Mouse (Mus musculus) midbrain, embryonic 16.5 days (tissue): ENCODE results near the gene March10. TPM values are rescaled to one million over a fixed set of nuclear protein-coding genes. Genes with fewer than 3 reads are reported as not detected.

Experiments used
- ATAC-seq: fragments of 200-750 bp; cut with Nextera tagmentation; 2 replicates; pipeline ENCODE4 v1.8.0; 2017; ENCODE audit warnings: moderate TSS enrichment
- H3K27ac ChIP-seq: fragments of 300-500 bp; sonication (generic); 2 replicates; pipeline ENCODE4 v1.5.1; 2014; ENCODE audit warnings: mild to moderate bottlenecking, low read length, mixed read lengths
- H3K27me3 ChIP-seq: fragments of 300-500 bp; sonication (generic); 2 replicates; pipeline ENCODE4 v1.6.1; 2014; ENCODE audit warnings: low read depth, low read length, mixed read lengths; ENCODE audit not compliant: control insufficient read depth, insufficient read depth
- H3K36me3 ChIP-seq: fragments of 300-500 bp; sonication (generic); 2 replicates; pipeline ENCODE4 v1.6.1; 2014; ENCODE audit warnings: mild to moderate bottlenecking, low read length, moderate library complexity, mixed read lengths; ENCODE audit not compliant: control insufficient read depth, insufficient read depth
- H3K4me1 ChIP-seq: fragments of 300-500 bp; sonication (generic); 2 replicates; pipeline ENCODE4 v1.6.1; 2014; ENCODE audit warnings: mild to moderate bottlenecking, low read length, mixed read lengths; ENCODE audit not compliant: control insufficient read depth, insufficient read depth
- H3K4me2 ChIP-seq: fragments of 300-500 bp; sonication (generic); 2 replicates; pipeline ENCODE4 v1.6.1; 2014; ENCODE audit warnings: mild to moderate bottlenecking, low read length, mixed read lengths
- H3K4me3 ChIP-seq: fragments of 300-500 bp; sonication (generic); 2 replicates; pipeline ENCODE4 v1.5.1; 2014; ENCODE audit warnings: low read depth, mild to moderate bottlenecking, low read length, moderate library complexity, mixed read lengths
- H3K9ac ChIP-seq: fragments of 300-500 bp; sonication (generic); 2 replicates; pipeline ENCODE4 v1.6.1; 2014; ENCODE audit warnings: low read depth, low read length, mixed read lengths
- H3K9me3 ChIP-seq: fragments of 300-500 bp; sonication (generic); replicated peaks from 2 replicates; pipeline ENCODE4 v1.6.1; 2014; ENCODE audit warnings: mild to moderate bottlenecking, low read length, mixed read lengths; ENCODE audit not compliant: control insufficient read depth, poor library complexity, severe bottlenecking
- WGBS: fragments of 180-500 bp; shearing (Covaris S2); extraction: QIAGEN DNeasy Blood & Tissue Kit; methylation state at CpG from one replicate; pipeline ENCODE4 v1.1.7; 2014; 5-methylcytosine and 5-hydroxymethylcytosine counted together
- polyA plus RNA-seq: library from polyadenylated mRNA; unstranded; fragments of >200 nt; fragmentation: Nextera tagmentation; extraction: Ambion mirVana; gene quantifications from 2 replicates; pipeline ENCODE4 v1.2.1, GENCODE M21; 2015

March10 gene
- polyA plus RNA-seq, 1 experiment from 2014 or later = 0.73 TPM

DNA sequence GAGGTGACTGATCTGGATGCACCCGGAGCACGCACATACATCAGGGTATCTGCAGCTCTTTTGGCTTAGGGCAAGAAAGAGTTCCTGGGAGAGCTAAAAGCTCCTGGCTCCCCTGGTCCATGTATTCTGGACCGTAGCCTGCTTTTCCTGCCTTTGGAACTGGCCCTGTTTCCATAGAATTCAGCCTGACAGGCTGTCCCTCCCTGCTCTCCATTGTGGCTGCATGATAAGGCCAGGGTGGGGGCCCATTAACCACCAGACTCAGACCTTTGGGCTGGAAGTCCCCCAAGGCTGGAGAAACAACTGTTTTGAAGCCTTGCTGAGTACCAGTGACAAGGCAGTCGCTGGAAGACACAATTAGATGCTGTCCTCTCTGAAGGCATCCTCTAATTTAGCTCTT lies 13.0 kb upstream of the March10 start:
- no peak overlapping the region for H3K9ac ChIP-seq
- H3K36me3 ChIP-seq = no peaks in the 10 kb centered on the region
- H3K4me2 ChIP-seq = no peak overlapping the region
- H3K4me1 ChIP-seq = peaks cover 16% of the 10 kb centered on the region
- 74% methylated on average over 4 of the region's 4 CpGs for WGBS
- H3K4me3 ChIP-seq = no peak overlapping the region
- no peaks in the 10 kb centered on the region for H3K27me3 ChIP-seq
- H3K27ac ChIP-seq = no peak overlapping the region
- H3K9me3 ChIP-seq = no peaks in the 10 kb centered on the region
- ATAC-seq = no peak

DNA sequence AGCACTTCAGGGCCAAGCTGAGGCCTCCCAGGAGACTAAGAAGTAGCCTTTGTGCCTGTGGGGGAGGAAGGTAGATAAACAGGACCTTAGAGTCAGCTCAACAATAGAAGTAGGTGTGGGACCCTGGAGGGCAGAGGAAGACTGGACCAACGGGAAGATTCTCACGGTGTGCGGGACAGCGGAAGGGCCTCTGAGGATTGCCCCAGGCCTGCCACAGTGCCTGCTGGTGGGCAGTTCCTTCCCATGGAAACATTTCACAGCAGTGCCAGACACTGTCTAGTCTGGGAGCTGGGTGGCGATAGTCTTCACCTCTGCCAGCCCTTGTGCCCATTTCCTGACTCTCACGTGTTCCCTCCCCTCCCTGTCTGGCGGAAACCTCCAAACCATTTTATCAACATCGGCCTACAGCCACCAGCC lies 12.6 kb upstream of the March10 start:
- Histone ChIP-seq H3K36me3 (no peaks in the 10 kb centered on the region), H3K9ac (no peak overlapping the region), H3K9me3 (no peaks in the 10 kb centered on the region), H3K4me3 (no peak overlapping the region), H3K4me1 (peaks cover 16% of the 10 kb centered on the region), H3K27ac (no peak overlapping the region), H3K4me2 (no peak overlapping the region), H3K27me3 (no peaks in the 10 kb centered on the region)
- 55% methylated on average over 8 of the region's 8 CpGs for WGBS
- no peak for ATAC-seq

DNA sequence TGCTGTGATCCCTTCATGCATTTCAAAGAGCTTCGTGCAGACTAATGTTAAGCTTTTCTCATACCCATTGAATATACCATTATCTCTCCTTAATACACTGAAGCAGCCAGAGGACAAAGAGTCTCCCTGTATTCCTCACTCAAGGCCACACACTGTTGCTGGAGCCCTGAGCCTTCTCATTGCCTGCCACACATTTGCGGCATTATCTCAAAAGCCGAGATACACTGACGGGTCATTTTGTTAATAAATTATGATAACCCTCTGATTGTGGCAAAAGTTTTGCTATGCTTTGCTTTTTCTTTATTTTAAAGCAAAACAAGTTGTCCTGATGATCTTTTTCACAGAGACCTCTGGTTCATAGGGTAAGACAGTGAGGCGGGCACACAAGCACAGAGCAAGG lies 11.9 kb upstream of the March10 start:
- Histone ChIP-seq H3K4me2 (no peak overlapping the region), H3K9ac (no peak overlapping the region), H3K4me3 (no peak overlapping the region), H3K27ac (no peak overlapping the region), H3K9me3 (no peaks in the 10 kb centered on the region), H3K36me3 (no peaks in the 10 kb centered on the region), H3K27me3 (no peaks in the 10 kb centered on the region), H3K4me1 (peaks cover 11% of the 10 kb centered on the region)
- ATAC-seq = no peak
- 58% methylated on average over 5 of the region's 5 CpGs for WGBS

DNA sequence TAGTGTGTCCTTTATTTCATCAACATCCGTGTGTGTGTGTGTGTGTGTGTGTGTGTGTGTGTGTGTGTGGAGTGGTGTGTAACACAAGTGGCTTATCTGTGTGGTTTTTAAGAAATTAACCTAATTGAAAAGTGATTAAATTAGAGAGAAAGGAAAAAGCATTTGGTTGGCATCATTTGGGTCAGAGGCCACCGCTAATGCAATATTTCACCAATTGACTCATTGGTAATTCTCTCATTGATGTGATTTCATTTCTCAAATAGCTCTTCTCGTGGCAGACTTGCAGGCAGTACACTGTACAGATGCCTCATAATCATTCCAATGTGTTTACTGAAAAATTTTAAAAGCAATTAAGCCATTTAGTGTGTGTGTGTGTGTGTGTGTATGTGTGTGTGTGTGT lies 11.3 kb upstream of the March10 start:
- Histone ChIP-seq H3K4me3 (no peak overlapping the region), H3K27me3 (no peaks in the 10 kb centered on the region), H3K4me2 (no peak overlapping the region), H3K9me3 (no peaks in the 10 kb centered on the region), H3K9ac (no peak overlapping the region), H3K4me1 (peaks cover 11% of the 10 kb centered on the region), H3K27ac (no peak overlapping the region), H3K36me3 (no peaks in the 10 kb centered on the region)
- 75% methylated on average over 3 of the region's 3 CpGs for WGBS
- no peak for ATAC-seq

DNA sequence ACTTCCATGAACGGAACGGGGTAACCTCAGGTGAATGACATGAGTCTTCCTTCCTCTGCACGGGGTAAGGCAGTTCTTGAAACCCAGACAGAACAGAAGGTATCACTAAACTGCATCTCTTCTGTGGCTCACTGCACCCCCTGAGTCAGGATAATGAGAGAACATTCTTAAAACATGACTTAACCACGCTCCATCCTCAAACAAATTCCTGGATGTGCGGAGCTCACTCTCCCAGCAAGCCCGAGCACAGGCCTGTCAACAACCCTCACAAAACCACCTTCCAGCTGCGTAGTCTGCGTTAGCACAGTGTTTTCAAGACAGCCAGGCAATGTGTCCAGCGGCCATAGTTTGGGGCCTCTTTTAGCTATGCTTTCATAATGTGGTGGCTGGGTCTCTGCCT lies 10.7 kb upstream of the March10 start:
- WGBS = 58% methylated on average over 9 of the region's 9 CpGs
- no peak for ATAC-seq
- Histone ChIP-seq H3K4me1 (peaks cover 11% of the 10 kb centered on the region), H3K9ac (no peak overlapping the region), H3K4me3 (no peak overlapping the region), H3K4me2 (no peak overlapping the region), H3K9me3 (no peaks in the 10 kb centered on the region), H3K36me3 (no peaks in the 10 kb centered on the region), H3K27me3 (no peaks in the 10 kb centered on the region), H3K27ac (no peak overlapping the region)

DNA sequence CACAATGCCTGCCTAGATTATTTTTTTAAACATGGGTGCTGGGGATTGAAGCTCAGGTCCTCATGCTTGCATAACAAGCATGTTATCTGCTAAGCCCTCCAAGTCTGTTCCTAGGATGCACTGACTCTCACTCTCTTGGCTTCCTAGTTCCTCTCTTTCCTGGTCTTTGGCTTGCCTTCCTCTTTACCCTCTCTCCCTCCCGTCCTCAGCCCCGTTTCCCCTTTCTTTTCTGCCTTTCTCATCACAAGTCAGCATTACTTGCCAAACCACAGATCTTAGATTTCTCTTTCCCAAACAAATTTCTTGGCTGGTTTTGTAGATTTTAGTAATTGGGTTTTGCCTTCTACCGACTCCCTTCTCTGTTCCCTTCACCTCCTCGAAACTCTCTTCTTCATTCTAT lies 10.2 kb upstream of the March10 start:
- H3K27ac ChIP-seq = no peak overlapping the region
- no peaks in the 10 kb centered on the region for H3K9me3 ChIP-seq
- no peak overlapping the region for H3K4me3 ChIP-seq
- peaks cover 11% of the 10 kb centered on the region for H3K4me1 ChIP-seq
- H3K27me3 ChIP-seq = no peaks in the 10 kb centered on the region
- ATAC-seq = no peak
- H3K36me3 ChIP-seq = no peaks in the 10 kb centered on the region
- 65% methylated on average over 4 of the region's 4 CpGs for WGBS
- H3K4me2 ChIP-seq = no peak overlapping the region
- no peak overlapping the region for H3K9ac ChIP-seq

DNA sequence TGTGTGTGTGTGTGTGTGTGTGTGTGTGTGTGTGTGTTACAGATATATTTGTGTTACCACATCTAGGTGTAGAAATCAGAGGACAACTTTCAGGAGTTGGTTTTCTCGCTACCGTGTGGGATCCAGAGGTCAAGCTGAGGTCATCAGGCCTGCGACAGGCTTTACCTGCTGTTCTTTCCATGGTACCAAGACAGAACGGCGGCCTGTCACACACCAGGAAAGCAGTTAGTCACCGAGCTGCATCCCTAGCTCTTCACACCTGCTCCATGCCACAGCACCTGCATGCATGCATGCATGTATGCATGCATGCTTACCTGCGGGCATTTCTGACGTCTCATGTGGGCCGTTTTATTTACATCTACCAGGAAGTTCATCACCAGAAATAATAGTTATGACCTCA lies 9.0 kb upstream of the March10 start:
- no peaks in the 10 kb centered on the region for H3K36me3 ChIP-seq
- H3K9ac ChIP-seq = no peak overlapping the region
- no peak overlapping the region for H3K4me2 ChIP-seq
- no peak for ATAC-seq
- no peaks in the 10 kb centered on the region for H3K9me3 ChIP-seq
- no peaks in the 10 kb centered on the region for H3K27me3 ChIP-seq
- WGBS = 78% methylated on average over 9 of the region's 9 CpGs
- H3K4me3 ChIP-seq = no peak overlapping the region
- H3K27ac ChIP-seq = no peak overlapping the region
- peaks cover 11% of the 10 kb centered on the region for H3K4me1 ChIP-seq

DNA sequence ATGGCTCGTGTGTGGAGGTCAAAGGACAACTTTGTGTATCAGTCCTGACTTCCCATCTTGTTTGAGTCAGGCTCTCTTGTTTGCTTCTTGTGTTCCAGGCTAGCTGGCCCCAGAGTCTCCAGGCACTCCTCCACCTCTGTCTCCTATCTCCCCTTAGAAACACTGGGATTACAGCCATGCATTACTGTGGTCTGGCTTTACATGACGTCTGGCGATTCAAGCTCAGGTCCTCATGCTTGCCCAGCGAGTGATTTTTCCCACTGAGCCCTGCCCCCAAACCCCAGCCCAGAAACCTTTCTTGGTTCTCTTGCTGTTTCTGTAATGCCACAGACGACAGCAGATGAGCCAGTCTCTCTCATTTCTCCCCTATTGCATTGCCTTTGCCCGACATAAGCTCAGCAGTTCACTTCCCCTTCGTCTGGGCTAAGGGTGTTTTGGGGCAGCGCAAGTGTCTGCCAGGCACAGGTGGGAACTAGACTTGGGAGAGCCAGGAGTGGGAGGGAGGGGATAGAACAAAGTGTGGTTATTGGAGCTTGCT lies 8.0 kb upstream of the March10 start:
- Histone ChIP-seq H3K4me3 (no peak overlapping the region), H3K27ac (no peak overlapping the region), H3K4me1 (peaks cover 7% of the 10 kb centered on the region), H3K4me2 (no peak overlapping the region), H3K9ac (no peak overlapping the region), H3K9me3 (no peaks in the 10 kb centered on the region), H3K27me3 (no peaks in the 10 kb centered on the region), H3K36me3 (no peaks in the 10 kb centered on the region)
- ATAC-seq = no peak
- WGBS = 65% methylated on average over 8 of the region's 8 CpGs

DNA sequence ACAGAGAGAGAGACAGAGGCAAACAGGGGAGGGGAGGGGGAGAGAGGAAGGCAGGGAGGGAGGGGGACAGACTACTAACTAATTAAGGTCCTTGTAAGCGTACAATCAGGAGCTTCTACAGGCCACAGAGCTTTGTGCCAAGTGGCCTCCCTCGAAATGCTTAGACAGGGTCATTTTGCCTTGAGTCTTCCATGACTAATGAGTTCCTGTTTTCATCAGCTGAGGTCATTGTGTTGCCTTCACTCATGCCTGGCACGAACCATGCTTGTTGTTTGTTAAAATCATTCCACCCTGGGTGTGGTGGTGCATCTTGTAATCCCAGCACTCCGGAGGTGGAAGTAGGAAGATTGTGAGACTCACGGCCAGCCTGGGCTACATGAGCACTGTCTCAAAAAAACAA lies 3.4 kb upstream of the March10 start:
- Histone ChIP-seq H3K9ac (no peak overlapping the region), H3K4me3 (no peak overlapping the region), H3K27ac (no peak overlapping the region), H3K4me1 (peaks cover 19% of the 10 kb centered on the region), H3K4me2 (no peak overlapping the region), H3K36me3 (no peaks in the 10 kb centered on the region), H3K27me3 (no peaks in the 10 kb centered on the region), H3K9me3 (no peaks in the 10 kb centered on the region)
- 50% methylated on average over 5 of the region's 5 CpGs for WGBS
- no peak for ATAC-seq
